Comparison of ENCODE assay signal across 27 mouse cellular contexts in genomic region chr1:180139158-180139557, GRCm38 (mm10).
DNase-seq lines count a peak whose midpoint lies in the region; ATAC-seq and TF ChIP-seq lines count a peak whose summit lies in the region.
"Had no signal": no experiment of that assay in that cellular context is flagged by ENCODE, and none has a peak within 500 bp of the region (broad histone marks: within the 10 kb centered on the region; RNA-seq: fewer than 3 reads in every experiment).

No protein-coding gene starts in this region.

- H3K4me2 ChIP-seq in embryonic facial prominence, embryonic 12.5 days (replicated peaks) = no peak overlapping the region
- H3K4me2 ChIP-seq in forebrain, embryonic 16.5 days (ENCODE audit: low read length) = no peak overlapping the region
- H3K4me2 ChIP-seq: forebrain, embryonic 12.5 days; heart, embryonic 13.5 days; hindbrain, embryonic 13.5 days; liver, embryonic 15.5 days; lung, embryonic 15.5 days; midbrain, embryonic 13.5 days had no signal

- H3K9me3 ChIP-seq in embryonic facial prominence, embryonic 12.5 days = no peaks in the 10 kb centered on the region
- no peaks in the 10 kb centered on the region for H3K9me3 ChIP-seq in limb, embryonic 10.5 days (replicated peaks)
- no peaks in the 10 kb centered on the region for H3K9me3 ChIP-seq in forebrain, embryonic 16.5 days (ENCODE audit: control insufficient read depth, low read length)
- H3K9me3 ChIP-seq: forebrain, embryonic 12.5 days; heart, embryonic 13.5 days; hindbrain, embryonic 13.5 days; liver, embryonic 15.5 days; lung, embryonic 15.5 days; megakaryocyte, embryonic 14.5 days; midbrain, embryonic 13.5 days had no signal

- H3K27ac ChIP-seq in embryonic facial prominence, embryonic 12.5 days = peak overlapping the region; percentile 23; the same call in 1 of the 2 replicates
- H3K27ac ChIP-seq in limb, embryonic 10.5 days = peak overlapping the region; percentile 72
- no peak overlapping the region for H3K27ac ChIP-seq in forebrain, embryonic 16.5 days (ENCODE audit: low read length)
- H3K27ac ChIP-seq: forebrain, embryonic 12.5 days; heart, adult 2 months; heart, embryonic 13.5 days; hindbrain, embryonic 13.5 days; kidney, postnatal 0 days; layer of hippocampus, adult 2 months; liver, embryonic 15.5 days; lung, embryonic 15.5 days; midbrain, embryonic 13.5 days; stomach, postnatal 0 days had no signal

- H3K4me1 ChIP-seq in embryonic facial prominence, embryonic 12.5 days = 0 out of 2 replicates have a peak, but pooled peaks cover 7% of the 10 kb centered on the region
- H3K4me1 ChIP-seq in limb, embryonic 10.5 days = peaks cover 21% of the 10 kb centered on the region
- H3K4me1 ChIP-seq in forebrain, embryonic 16.5 days (replicated peaks; ENCODE audit: control insufficient read depth, insufficient read depth, low read length) = no peaks in the 10 kb centered on the region
- H3K4me1 ChIP-seq: forebrain, embryonic 12.5 days; heart, embryonic 13.5 days; hindbrain, embryonic 13.5 days; liver, embryonic 15.5 days; lung, embryonic 15.5 days; megakaryocyte, embryonic 14.5 days; midbrain, embryonic 13.5 days had no signal

- in situ Hi-C loops in Patski (cut with MboI; ENCODE audit: low pct_unique_long_range_greater_than_20kb) = no loop called here

- WGBS in embryonic facial prominence, embryonic 12.5 days = 53% methylated on average over 4 of the region's 4 CpGs
- WGBS in limb, embryonic 10.5 days = 59% methylated on average over 4 of the region's 4 CpGs
- WGBS in forebrain, embryonic 16.5 days = 87% methylated on average over 4 of the region's 4 CpGs

- DNase-seq in MN1 (ENCODE audit: low spot score) = peak; percentile 52
- no peak for DNase-seq in Patski (ENCODE audit: low read depth, low spot score)
- DNase-seq in limb, embryonic 10.5 days (ENCODE audit: low spot score) = peak; percentile 49
- no peak for DNase-seq in left cerebral cortex, adult 18-20 months (ENCODE audit: low spot score in 2 of 2)
- no peak for DNase-seq in frontal cortex, postnatal 10 days (ENCODE audit: low spot score in 2 of 2)
- DNase-seq: adrenal gland, postnatal 25 days; cerebellum, adult 11-12 months; cerebellum, postnatal 10 days; gastrocnemius, postnatal 25 days; heart, adult 2 months; kidney, adult 18-20 months; layer of hippocampus, postnatal 36 days; liver; lung, postnatal 36 days; thymus, adult 2 months had no signal

- CTCF ChIA-PET in Patski (lab: Charles Lee) = interaction anchor here (1.6 kb wide), 1 partner anchor 14 kb away, joined by 4 read pairs; no protein-coding TSS in a partner anchor

- H3K36me3 ChIP-seq in embryonic facial prominence, embryonic 12.5 days = peaks cover 35% of the 10 kb centered on the region
- peaks cover 37% of the 10 kb centered on the region for H3K36me3 ChIP-seq in limb, embryonic 10.5 days
- peaks cover 9% of the 10 kb centered on the region for H3K36me3 ChIP-seq in forebrain, embryonic 16.5 days (ENCODE audit: control insufficient read depth, insufficient read depth)

- H3K9ac ChIP-seq in embryonic facial prominence, embryonic 12.5 days = no peak overlapping the region
- no peak overlapping the region for H3K9ac ChIP-seq in forebrain, embryonic 16.5 days (replicated peaks; ENCODE audit: low read depth, low read length)
- H3K9ac ChIP-seq: forebrain, embryonic 12.5 days; heart, embryonic 13.5 days; hindbrain, embryonic 13.5 days; liver, embryonic 15.5 days; lung, embryonic 15.5 days; midbrain, embryonic 13.5 days had no signal

- TF ChIP-seq CTCF in Patski (IDR thresholded peaks at IDR 0.05) = no peak

- no peak overlapping the region for H3K4me3 ChIP-seq in embryonic facial prominence, embryonic 12.5 days
- H3K4me3 ChIP-seq in limb, embryonic 10.5 days = no peak overlapping the region
- no peak overlapping the region for H3K4me3 ChIP-seq in forebrain, embryonic 16.5 days (replicated peaks; ENCODE audit: low read length)
- H3K4me3 ChIP-seq: forebrain, embryonic 12.5 days; heart, adult 2 months; heart, embryonic 13.5 days; hindbrain, embryonic 13.5 days; layer of hippocampus, adult 2 months; liver, embryonic 15.5 days; lung, embryonic 15.5 days; megakaryocyte, embryonic 14.5 days; midbrain, embryonic 13.5 days had no signal

- ATAC-seq in Patski = peak; percentile 35
- 0 out of 2 replicates have a peak, but pooled peaks have one; percentile 56 for ATAC-seq in embryonic facial prominence, embryonic 12.5 days (ENCODE audit: insufficient number of reproducible peaks, insufficient read depth, low FRiP score, low TSS enrichment)
- ATAC-seq in forebrain, embryonic 16.5 days = no peak
- ATAC-seq: midbrain, embryonic 13.5 days had no signal

- POLR2A ChIA-PET in Patski (lab: Charles Lee) = interaction anchor here (0.6 kb wide), 1 partner anchor 34 kb away, joined by 3 read pairs; no protein-coding TSS in a partner anchor

- H3K27me3 ChIP-seq in Patski = no peaks in the 10 kb centered on the region
- no peaks in the 10 kb centered on the region for H3K27me3 ChIP-seq in embryonic facial prominence, embryonic 12.5 days
- no peaks in the 10 kb centered on the region for H3K27me3 ChIP-seq in limb, embryonic 10.5 days (ENCODE audit: low read depth, poor library complexity, severe bottlenecking)
- no peaks in the 10 kb centered on the region for H3K27me3 ChIP-seq in forebrain, embryonic 16.5 days (replicated peaks; ENCODE audit: control insufficient read depth, insufficient read depth, low read length)
- H3K27me3 ChIP-seq: forebrain, embryonic 12.5 days; heart, embryonic 13.5 days; hindbrain, embryonic 13.5 days; liver, embryonic 15.5 days; lung, embryonic 15.5 days; megakaryocyte, embryonic 14.5 days; midbrain, embryonic 13.5 days had no signal

Comparison
In these comparisons a context has a peak if more than half of its experiments do, and no peak if none do; other contexts are left out.
1. DNase-seq: peak in MN1 (single experiment) and limb, embryonic 10.5 days (single experiment); none in Patski (single experiment), left cerebral cortex, adult 18-20 months (0 of 2) and frontal cortex, postnatal 10 days (0 of 2).